Mouse (Mus musculus) c-Kit-positive CD71-negative TER-119-negative erythroid progenitor cells, embryonic 14.5 days (primary cell): ENCODE data around the gene Phkg1.
"Not testable (repeated sequence)": the region's sequence is repeated elsewhere in the genome, so short reads cannot be mapped to it uniquely, and the experiment has no call there.

ENCODE experiments used
- DNase-seq: peaks from one replicate; pipeline ENCODE4 v3.0.0-alpha.2; 2013; ENCODE audit warnings: low read depth

Phkg1 gene

GRCm38 (mm10) chr5:129907775-129908174 lies 9.4 kb upstream of the Phkg1 start:
- DNase-seq = no peak

- peak; percentile 87 for DNase-seq
Observed at GRCm38 (mm10) chr5:129895198-129896088, 2.9 kb downstream of the Phkg1 start, which contains the start of gene Zbed5. Gene Zbed5, plus strand, starts transcription at chr5:129895723.

GRCm38 (mm10) chr5:129890390-129890789 lies 8.0 kb downstream of the Phkg1 start:
- not testable (repeated sequence) for DNase-seq

GRCm38 (mm10) chr5:129886911-129887636 lies 11.3 kb downstream of the Phkg1 start, which contains the start of gene Chchd2:
Gene Chchd2, minus strand, starts transcription at chr5:129887470.
- peak; percentile 94 for DNase-seq

- no peak for DNase-seq
Observed at GRCm38 (mm10) chr5:129886271-129886670, 12.1 kb downstream of the Phkg1 start.

GRCm38 (mm10) chr5:129879888-129880287 lies 18.5 kb downstream of the Phkg1 start:
- DNase-seq = no peak

GRCm38 (mm10) chr5:129878946-129879345 lies 19.4 kb downstream of the Phkg1 start:
- DNase-seq = no peak

GRCm38 (mm10) chr5:129877731-129878455 lies 20.5 kb downstream of the Phkg1 start:
- DNase-seq = no peak

- DNase-seq = no peak
Observed at GRCm38 (mm10) chr5:129875098-129875497, 23.3 kb downstream of the Phkg1 start.

GRCm38 (mm10) chr5:129873942-129874341 lies 24.4 kb downstream of the Phkg1 start:
- DNase-seq = no peak

- no peak for DNase-seq
Observed at GRCm38 (mm10) chr5:129871238-129871637, 27.1 kb downstream of the Phkg1 start.

- DNase-seq = no peak
Observed at GRCm38 (mm10) chr5:129869238-129869995, 28.9 kb downstream of the Phkg1 start.

- DNase-seq = no peak
Observed at GRCm38 (mm10) chr5:129865841-129866240, 32.5 kb downstream of the Phkg1 start.

- DNase-seq = no peak
Observed at GRCm38 (mm10) chr5:129864467-129864866, 33.9 kb downstream of the Phkg1 start.

- no peak for DNase-seq
Observed at GRCm38 (mm10) chr5:129862325-129862724, 36.0 kb downstream of the Phkg1 start.

GRCm38 (mm10) chr5:129856414-129856813 lies 41.9 kb downstream of the Phkg1 start:
- no peak for DNase-seq

GRCm38 (mm10) chr5:129855163-129855562 lies 43.2 kb downstream of the Phkg1 start:
- DNase-seq = no peak

- no peak for DNase-seq
Observed at GRCm38 (mm10) chr5:129847558-129847820, 50.9 kb downstream of the Phkg1 start.

GRCm38 (mm10) chr5:129846752-129847557 lies 51.4 kb downstream of the Phkg1 start, which contains the start of gene Sumf2:
Gene Sumf2, plus strand, starts transcription at chr5:129846986.
- DNase-seq = peak; percentile 95

GRCm38 (mm10) chr5:129844848-129845247 lies 53.5 kb downstream of the Phkg1 start:
- no peak for DNase-seq
